Mouse (Mus musculus) gastrocnemius, postnatal 4 days (tissue): ENCODE measurements around the gene Zfp207. TPM values are rescaled to one million over a fixed set of nuclear protein-coding genes. Genes with fewer than 3 reads are reported as not detected.
A peak's percentile ranks its signal among the peaks of the same experiment; 100 is the strongest.
"Not testable (repeated sequence)": the region's sequence is repeated elsewhere in the genome, so short reads cannot be mapped to it uniquely, and the experiment has no call there.

Experiments
- DNase-seq, 2 experiments: peaks; one replicate each; pipeline ENCODE4 v3.0.0; 2021 to 2022; ENCODE audit warnings: low spot score in 2 of 2, mixed read lengths in 2 of 2
- long read RNA-seq, 2 experiments: library from polyadenylated mRNA; stranded (forward); transcript quantifications; one replicate each; pipeline ENCODE4 v2.0.0; 2021
- total RNA-seq, 2 experiments: library from RNA; stranded (reverse); gene quantifications; 2 replicates each; pipeline ENCODE4 v1.2.3; 2021

The Zfp207 gene
- total RNA-seq = 100 to 1,000 TPM; 111 to 146 TPM
- long read RNA-seq, experiment 1, transcript Zfp207-201 (11 exons, 2,245 nt) = minor isoform, 14 of 83 reads
- long read RNA-seq, experiment 1, transcript Zfp207-202 (12 exons, 1,562 nt) = major isoform, 50 of 83 reads
- long read RNA-seq, experiment 1, partial matches to known transcripts = 7 of 83 reads
- long read RNA-seq, experiment 1, other reads (novel, unspliced or antisense) = 11 of 83 reads
- long read RNA-seq, experiment 2, transcript Zfp207-202 (12 exons, 1,562 nt) = major isoform, 43 of 72 reads
- long read RNA-seq, experiment 2, transcript Zfp207-201 (11 exons, 2,245 nt) = minor isoform, 16 of 72 reads
- long read RNA-seq, experiment 2, partial matches to known transcripts = 1 of 72 reads
- long read RNA-seq, experiment 2, other reads (novel, unspliced or antisense) = 11 of 72 reads

DNA sequence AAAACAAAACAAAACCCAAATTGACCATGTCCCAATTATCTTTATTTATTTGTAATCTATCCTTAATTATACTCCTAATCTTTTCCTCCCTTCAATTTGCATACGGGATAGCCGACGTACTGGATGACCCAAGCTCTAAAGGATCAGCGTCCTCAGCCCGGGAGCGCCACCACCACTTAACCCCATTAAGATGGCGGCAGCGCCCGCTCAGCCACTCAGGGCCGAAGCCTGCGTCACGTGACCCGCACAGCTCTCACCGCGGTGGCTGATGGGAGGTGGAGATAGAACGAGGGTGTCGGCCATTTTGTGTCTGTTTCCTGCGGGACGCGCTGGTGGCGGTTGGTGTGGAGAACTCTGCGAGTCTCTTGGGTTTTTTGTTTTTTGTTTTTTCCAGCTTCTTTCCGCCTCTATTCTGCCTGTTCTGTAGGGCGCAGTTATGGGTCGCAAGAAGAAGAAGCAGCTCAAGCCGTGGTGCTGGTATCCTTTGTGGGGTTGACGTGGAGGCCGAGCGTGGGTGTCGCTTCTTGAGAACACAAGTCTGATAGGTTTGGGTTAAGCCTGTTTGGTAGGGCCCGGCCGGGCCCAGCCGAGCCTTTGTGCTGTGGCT is at the start of gene Zfp207:
Gene Zfp207, plus strand, starts transcription at position 261 of the 607 bp plus-strand sequence.
- peak; percentile 96 to 99 for DNase-seq

GRCm38 (mm10) chr11:80335609-80336350 is 47.3 kb upstream of the Zfp207 start:
- DNase-seq = no peak

GRCm38 (mm10) chr11:80336351-80336730 is 46.7 kb upstream of the Zfp207 start:
- DNase-seq = no peak

- no peak for DNase-seq
Observed at GRCm38 (mm10) chr11:80342482-80342881, 40.6 kb upstream of the Zfp207 start.

GRCm38 (mm10) chr11:80351832-80352430 is 31.1 kb upstream of the Zfp207 start:
- DNase-seq = peak; percentile 65 to 83

- DNase-seq = no peak
Observed at GRCm38 (mm10) chr11:80354832-80355231, 28.2 kb upstream of the Zfp207 start.

GRCm38 (mm10) chr11:80368949-80369348 is 14.1 kb upstream of the Zfp207 start:
- DNase-seq = no peak

DNA sequence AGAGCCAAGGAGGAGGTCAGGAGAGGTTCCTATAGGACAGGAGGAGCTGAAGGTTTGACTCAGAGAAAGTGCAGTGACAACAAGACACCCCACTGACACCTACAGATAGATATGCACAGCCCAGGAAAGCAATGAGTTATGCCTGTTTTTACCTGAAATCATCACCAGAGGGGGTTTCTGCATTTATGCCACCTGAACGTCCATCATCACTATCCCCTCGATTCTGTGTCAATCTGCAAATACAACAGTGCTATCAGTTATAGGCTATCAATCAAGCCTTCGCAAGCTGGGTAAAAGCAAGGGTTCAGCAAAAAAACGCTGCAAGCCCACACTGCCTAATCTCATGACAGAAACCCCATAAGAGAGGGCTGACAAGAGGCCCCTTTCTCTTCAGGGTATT is 6.4 kb upstream of the Zfp207 start:
- DNase-seq = no peak

DNA sequence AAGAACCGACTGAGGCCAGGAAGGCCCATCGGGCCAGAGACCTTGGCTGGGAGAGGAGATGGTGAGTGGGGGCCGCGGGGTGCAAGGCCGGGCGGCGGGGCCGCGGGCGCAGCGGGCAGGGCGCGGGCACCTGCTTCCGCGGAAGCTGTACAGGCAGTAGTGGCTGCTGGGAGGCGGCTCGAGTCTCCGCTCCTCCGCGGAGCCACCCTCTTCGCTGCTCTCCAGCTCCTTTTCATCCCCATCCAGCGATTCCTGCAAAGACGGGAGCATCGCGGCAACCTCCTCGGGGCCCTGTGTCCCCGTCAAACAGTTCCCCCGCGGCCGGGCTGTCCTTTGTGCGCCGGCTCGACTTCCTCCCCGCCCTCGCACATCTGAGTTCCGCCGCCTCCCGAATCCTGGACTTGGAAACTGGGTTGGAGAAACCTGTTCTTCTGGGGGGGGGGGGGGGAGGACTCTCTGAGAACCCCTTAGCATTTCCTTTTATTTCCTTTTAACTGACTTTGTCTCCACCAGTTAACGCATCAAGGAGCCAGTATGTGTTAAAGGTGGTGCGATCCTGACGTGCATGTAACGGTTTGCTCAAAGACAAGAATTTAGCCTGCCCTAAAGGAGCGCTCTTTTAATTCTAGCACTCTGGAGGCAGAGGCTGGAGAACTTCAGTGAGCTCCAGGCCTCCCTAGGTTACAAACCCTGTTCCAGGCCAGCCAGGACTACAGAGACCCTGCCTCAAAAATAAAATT is 5.2 kb upstream of the Zfp207 start, which contains the start of gene 5730455P16Rik:
Gene 5730455P16Rik, minus strand, starts transcription at position 323 of the 740 bp plus-strand sequence.
- peak; percentile 75 to 85 for DNase-seq

GRCm38 (mm10) chr11:80378452-80379068 is 4.5 kb upstream of the Zfp207 start:
- not testable (repeated sequence) for DNase-seq

GRCm38 (mm10) chr11:80379184-80379583 is 3.9 kb upstream of the Zfp207 start:
- not testable (repeated sequence) for DNase-seq

DNA sequence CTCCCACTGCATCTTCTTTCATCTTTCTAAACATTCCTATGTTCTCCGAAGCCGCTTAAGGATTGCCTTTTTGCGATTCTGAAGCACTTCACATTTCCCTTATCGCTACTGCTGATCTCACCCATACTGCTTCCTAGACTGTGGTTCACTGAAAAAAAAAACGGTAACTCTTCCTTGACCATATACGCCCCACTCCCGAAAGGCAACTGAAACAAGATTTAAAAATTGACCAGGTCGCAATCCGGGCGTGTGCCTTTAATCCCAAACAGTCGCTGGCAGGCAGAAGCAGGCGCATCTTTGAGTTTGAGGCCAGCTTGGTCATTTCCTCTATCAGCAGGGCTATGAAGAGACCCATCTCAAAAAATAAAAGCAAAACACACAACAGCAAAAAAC is 457 bp upstream of the Zfp207 start:
- DNase-seq = peak in 1 of 2 experiments; percentile 18

GRCm38 (mm10) chr11:80383626-80384046 is 557 bp downstream of the Zfp207 start:
- no peak for DNase-seq

DNA sequence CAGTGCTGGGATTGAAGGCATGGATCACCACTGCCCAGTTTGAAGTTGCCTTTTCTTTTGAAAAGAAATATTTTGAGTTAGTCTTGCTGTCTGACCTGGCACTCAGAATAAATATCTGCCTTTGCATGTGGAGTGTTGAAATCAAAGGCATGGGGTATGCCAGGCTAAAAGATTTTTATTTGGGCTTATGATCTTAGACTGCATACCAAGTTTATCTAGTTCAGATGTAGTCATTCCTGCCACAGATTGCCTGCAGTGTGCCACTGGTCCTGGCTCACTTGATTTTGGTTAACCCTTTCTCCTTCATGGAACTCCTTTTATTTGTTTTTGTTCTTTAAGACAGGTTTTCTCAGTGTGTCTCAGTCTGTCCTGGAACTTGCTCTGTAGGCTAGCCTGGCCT is 1.4 kb downstream of the Zfp207 start:
- DNase-seq = no peak

DNA sequence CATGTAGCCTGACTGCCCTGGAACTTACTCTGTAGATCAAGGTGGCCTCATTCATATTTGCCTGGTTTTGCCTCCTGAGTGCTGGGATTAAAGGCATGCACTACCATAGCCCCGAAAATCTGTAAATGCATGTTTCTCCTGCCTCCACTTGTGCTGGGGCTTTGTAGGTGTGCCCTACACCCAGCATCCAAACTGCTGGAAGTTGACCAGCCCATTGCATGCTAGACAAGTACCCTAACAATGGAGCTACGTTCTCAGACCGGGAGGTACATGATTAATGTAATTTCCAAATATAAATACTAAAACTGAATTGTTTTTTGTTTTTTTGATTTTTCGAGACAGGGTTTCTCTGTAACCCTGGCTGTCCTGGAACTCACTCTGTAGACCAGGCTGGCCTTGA is 2.0 kb downstream of the Zfp207 start:
- no peak for DNase-seq

DNA sequence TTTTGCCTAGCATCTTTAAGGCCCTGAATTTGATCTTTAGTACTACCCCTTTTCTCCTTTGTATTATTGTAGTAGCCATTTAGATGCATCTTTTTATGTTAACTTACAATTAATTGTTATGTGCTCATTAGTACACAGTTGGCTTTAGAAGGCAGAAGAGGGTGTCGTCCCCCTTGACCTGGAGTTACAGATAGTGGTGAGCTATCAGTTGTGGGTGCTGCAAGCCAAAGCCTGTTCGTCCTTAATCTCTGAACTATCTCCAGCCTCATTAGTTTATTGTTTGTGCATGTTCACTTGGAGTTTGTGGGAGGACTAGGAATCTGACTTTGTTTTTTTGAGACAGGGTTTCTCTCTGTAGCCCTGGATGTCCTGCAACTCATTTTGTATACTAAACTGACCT is 3.7 kb downstream of the Zfp207 start:
- DNase-seq = no peak

GRCm38 (mm10) chr11:80389885-80390284 is 6.8 kb downstream of the Zfp207 start:
- DNase-seq = no peak

GRCm38 (mm10) chr11:80391407-80392120 is 8.5 kb downstream of the Zfp207 start:
- DNase-seq = no peak

- no peak for DNase-seq
Observed at GRCm38 (mm10) chr11:80395930-80396329, 12.9 kb downstream of the Zfp207 start.

DNA sequence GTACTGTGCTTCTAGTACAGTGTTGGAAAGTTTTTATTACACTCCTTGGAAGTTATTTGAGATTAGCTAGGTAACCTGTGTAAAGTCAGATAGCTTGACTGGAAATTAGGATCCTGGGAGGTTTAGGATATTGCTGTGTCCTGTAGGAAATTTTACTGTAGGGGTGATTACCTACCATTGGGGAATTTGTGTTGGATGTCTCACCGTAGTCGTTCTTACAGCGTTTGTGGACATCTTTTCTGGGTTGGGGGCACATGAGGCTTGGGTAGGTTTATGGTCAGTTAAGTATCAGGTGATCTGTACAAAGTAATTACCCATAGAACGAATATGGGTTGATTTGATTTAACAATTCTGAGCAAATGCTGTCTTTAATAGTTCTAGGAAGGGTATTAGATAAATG is 13.5 kb downstream of the Zfp207 start:
- no peak for DNase-seq
